Mouse (Mus musculus) large intestine, adult 2 months (tissue): ENCODE data around the gene Tango2. TPM values are rescaled to one million over a fixed set of nuclear protein-coding genes. Genes with fewer than 3 reads are reported as not detected.
A peak's percentile ranks its signal among the peaks of the same experiment; 100 is the strongest.
"Not testable (repeated sequence)": the region's sequence is repeated elsewhere in the genome, so short reads cannot be mapped to it uniquely, and the experiment has no call there.

Experiments
- DNase-seq: peaks from one replicate; pipeline ENCODE4 v3.0.0-alpha.2; 2012; ENCODE audit warnings: low read depth, low spot score
- WGBS: fragments of 180-500 bp; shearing (Covaris S2); methylation state at CpG from one replicate; pipeline ENCODE4 v1.1.7; 2018; 5-methylcytosine and 5-hydroxymethylcytosine counted together
- polyA plus RNA-seq: library from polyadenylated mRNA; depleted of rRNA; stranded (reverse); fragments of >200 nt; gene quantifications from 2 replicates; pipeline ENCODE4 v1.2.3, GENCODE M21; 2012

Gene Tango2
- polyA plus RNA-seq, 1 experiment: 75.6 TPM

- no peak for DNase-seq
- WGBS: 3% methylated on average over 28 of the region's 28 CpGs
Measured at GRCm38 (mm10) chr16:18348601-18349175, 785 bp upstream of the Tango2 start.

- WGBS: 1% methylated on average over 3 of the region's 3 CpGs
- peak; percentile 73 for DNase-seq
Measured at GRCm38 (mm10) chr16:18345243-18345642, 2.7 kb downstream of the Tango2 start.

- peak; percentile 83 for DNase-seq
- under 1% methylated on average over 38 of the region's 38 CpGs for WGBS
Measured at GRCm38 (mm10) chr16:18343778-18344177, 4.1 kb downstream of the Tango2 start.

- DNase-seq: no peak
- WGBS: 30% methylated on average over 9 of the region's 9 CpGs
Measured at GRCm38 (mm10) chr16:18342650-18343570, 5.0 kb downstream of the Tango2 start.

- no peak for DNase-seq
- 61% methylated on average over 2 of the region's 2 CpGs for WGBS
Measured at GRCm38 (mm10) chr16:18342076-18342475, 5.8 kb downstream of the Tango2 start.

GRCm38 (mm10) chr16:18341605-18342004 lies 6.3 kb downstream of the Tango2 start:
- no peak for DNase-seq
- WGBS: 46% methylated on average over 8 of the region's 8 CpGs

GRCm38 (mm10) chr16:18339866-18340265 lies 8.0 kb downstream of the Tango2 start:
- no peak for DNase-seq
- WGBS: 46% methylated on average over 1 of the region's 1 CpGs

- 93% methylated on average over 4 of the region's 4 CpGs for WGBS
- DNase-seq: no peak
Measured at GRCm38 (mm10) chr16:18337261-18337660, 10.6 kb downstream of the Tango2 start.

GRCm38 (mm10) chr16:18335981-18336380 lies 11.9 kb downstream of the Tango2 start:
- DNase-seq: no peak
- 92% methylated on average over 3 of the region's 3 CpGs for WGBS

GRCm38 (mm10) chr16:18333976-18334375 lies 13.9 kb downstream of the Tango2 start:
- DNase-seq: no peak
- 68% methylated on average over 3 of the region's 3 CpGs for whole genome bisulfite sequencing

GRCm38 (mm10) chr16:18328524-18328923 lies 19.4 kb downstream of the Tango2 start:
- WGBS: 89% methylated on average over 1 of the region's 1 CpGs

GRCm38 (mm10) chr16:18327936-18328335 lies 20.0 kb downstream of the Tango2 start:
- no peak for DNase-seq

More at GRCm38 (mm10) chr16:18328524-18328923, 19.4 kb downstream of the Tango2 start:
- no peak for DNase-seq

GRCm38 (mm10) chr16:18325741-18326140 lies 22.2 kb downstream of the Tango2 start:
- WGBS: 78% methylated on average over 4 of the region's 4 CpGs
- no peak for DNase-seq

More at GRCm38 (mm10) chr16:18327936-18328335, 20.0 kb downstream of the Tango2 start:
- WGBS: 84% methylated on average over 9 of the region's 9 CpGs

GRCm38 (mm10) chr16:18324031-18324430 lies 23.9 kb downstream of the Tango2 start:
- WGBS: 97% methylated on average over 6 of the region's 6 CpGs
- DNase-seq: no peak

- 69% methylated on average over 2 of the region's 2 CpGs for WGBS
- DNase-seq: no peak
Measured at GRCm38 (mm10) chr16:18323460-18323859, 24.4 kb downstream of the Tango2 start.

GRCm38 (mm10) chr16:18321443-18321842 lies 26.5 kb downstream of the Tango2 start:
- 73% methylated on average over 2 of the region's 2 CpGs for WGBS
- no peak for DNase-seq

GRCm38 (mm10) chr16:18318992-18319391 lies 28.9 kb downstream of the Tango2 start:
- 82% methylated on average over 3 of the region's 3 CpGs for WGBS
- no peak for DNase-seq

- DNase-seq: no peak
- WGBS: 79% methylated on average over 1 of the region's 1 CpGs
Measured at GRCm38 (mm10) chr16:18308159-18308558, 39.7 kb downstream of the Tango2 start.

- DNase-seq: not testable (repeated sequence)
- WGBS: 0% methylated on average over 10 of the region's 10 CpGs
Measured at GRCm38 (mm10) chr16:18289614-18290013, 58.3 kb downstream of the Tango2 start.

- DNase-seq: peak; percentile 78
- under 1% methylated on average over 71 of the region's 71 CpGs for WGBS
Measured at GRCm38 (mm10) chr16:18289067-18289588, 58.8 kb downstream of the Tango2 start, which contains the start of gene Dgcr8. Gene Dgcr8, minus strand, starts transcription at chr16:18289246.
